Mouse (Mus musculus): ENCODE results near the gene Nfkb2. TPM values are rescaled to one million over a fixed set of nuclear protein-coding genes. Genes with fewer than 3 reads are reported as not detected.

Gene Nfkb2
- total RNA-seq (2014; rRNA removed) = 2.2 TPM in 2 replicates
- 1.2 and 1.3 TPM in 2 replicates for polyA plus RNA-seq (2015; fragmentation: Nextera tagmentation; extraction: Ambion mirVana)

- DNase-seq = peak; percentile 81
- 1% methylated on average over 39 of the region's 39 CpGs for WGBS
- H3K4me3 ChIP-seq (ENCODE audit: low read depth, low read length) = peak within 1 kb of the TSS; percentile 48
- H3K27ac ChIP-seq (ENCODE audit: low read depth, low read length) = no peak within 1 kb of the TSS
- H3K27me3 ChIP-seq (ENCODE audit: insufficient read depth, low read length) = peaks cover 13% of the 10 kb centered on the region
- H3K4me2 ChIP-seq (ENCODE audit: low read depth) = peak within 1 kb of the TSS; percentile 79
- H3K4me1 ChIP-seq (ENCODE audit: insufficient read depth) = peaks cover 6% of the 10 kb centered on the region; the same call in 1 of the 2 replicates
- H3K9me3 ChIP-seq (ENCODE audit: low read length) = no peaks in the 10 kb centered on the region
- TF ChIP-seq CTCF (IDR thresholded peaks at IDR 0.05; ENCODE audit: low read depth) = peak; percentile 86
- peak within 1 kb of the TSS; percentile 46 for H3K9ac ChIP-seq
- peak; percentile 84 for ATAC-seq
- no peaks in the 10 kb centered on the region for H3K36me3 ChIP-seq (ENCODE audit: insufficient read depth)
Observed at GRCm38 (mm10) chr19:46304216-46304841, at the start of gene Nfkb2. Gene Nfkb2, plus strand, starts transcription at chr19:46304320.

GRCm38 (mm10) chr19:46264762-46265161, 39.4 kb upstream of the Nfkb2 start:
- ATAC-seq (no peak), DNase-seq (no peak)
- Histone ChIP-seq H3K4me1 (ENCODE audit: insufficient read depth) (no peaks in the 10 kb centered on the region), H3K9ac (no peak overlapping the region), H3K36me3 (ENCODE audit: insufficient read depth) (peaks cover 96% of the 10 kb centered on the region), H3K9me3 (ENCODE audit: low read length) (no peaks in the 10 kb centered on the region), H3K27ac (ENCODE audit: low read depth, low read length) (no peak overlapping the region), H3K4me2 (ENCODE audit: low read depth) (no peak overlapping the region), H3K27me3 (ENCODE audit: insufficient read depth, low read length) (no peaks in the 10 kb centered on the region), H3K4me3 (ENCODE audit: low read depth, low read length) (no peak overlapping the region)
- no peak for TF ChIP-seq CTCF (IDR thresholded peaks at IDR 0.05; ENCODE audit: low read depth)
- WGBS = 95% methylated on average over 7 of the region's 7 CpGs

GRCm38 (mm10) chr19:46275307-46275706, 28.8 kb upstream of the Nfkb2 start:
- Histone ChIP-seq H3K27me3 (ENCODE audit: insufficient read depth, low read length) (no peaks in the 10 kb centered on the region), H3K4me1 (ENCODE audit: insufficient read depth) (no peaks in the 10 kb centered on the region), H3K36me3 (ENCODE audit: insufficient read depth) (peaks cover 61% of the 10 kb centered on the region), H3K4me3 (ENCODE audit: low read depth, low read length) (no peak overlapping the region), H3K27ac (ENCODE audit: low read depth, low read length) (no peak overlapping the region), H3K9ac (no peak overlapping the region), H3K9me3 (ENCODE audit: low read length) (no peaks in the 10 kb centered on the region), H3K4me2 (ENCODE audit: low read depth) (no peak overlapping the region)
- TF ChIP-seq CTCF (IDR thresholded peaks at IDR 0.05; ENCODE audit: low read depth) = peak; percentile 37
- DNase-seq (no peak), ATAC-seq (no peak)

- H3K9me3 ChIP-seq (ENCODE audit: low read length) = no peaks in the 10 kb centered on the region
- DNase-seq (no peak), ATAC-seq (no peak)
- 94% methylated on average over 11 of the region's 11 CpGs for WGBS
- no peaks in the 10 kb centered on the region for H3K4me1 ChIP-seq (ENCODE audit: insufficient read depth)
- H3K27me3 ChIP-seq (ENCODE audit: insufficient read depth, low read length) = no peaks in the 10 kb centered on the region
- peak; percentile 36 for TF ChIP-seq CTCF (IDR thresholded peaks at IDR 0.05; ENCODE audit: low read depth)
- no peak overlapping the region for H3K9ac ChIP-seq
- H3K36me3 ChIP-seq (ENCODE audit: insufficient read depth) = peaks cover 79% of the 10 kb centered on the region
- no peak overlapping the region for H3K4me2 ChIP-seq (ENCODE audit: low read depth)
- no peak overlapping the region for H3K4me3 ChIP-seq (ENCODE audit: low read depth, low read length)
- H3K27ac ChIP-seq (ENCODE audit: low read depth, low read length) = no peak overlapping the region
Observed at GRCm38 (mm10) chr19:46282081-46282849, 21.9 kb upstream of the Nfkb2 start.

- Histone ChIP-seq H3K4me1 (ENCODE audit: insufficient read depth) (no peaks in the 10 kb centered on the region), H3K4me3 (ENCODE audit: low read depth, low read length) (no peak overlapping the region), H3K9me3 (ENCODE audit: low read length) (no peaks in the 10 kb centered on the region), H3K27me3 (ENCODE audit: insufficient read depth, low read length) (no peaks in the 10 kb centered on the region), H3K4me2 (ENCODE audit: low read depth) (no peak overlapping the region), H3K9ac (no peak overlapping the region), H3K36me3 (ENCODE audit: insufficient read depth) (peaks cover 69% of the 10 kb centered on the region), H3K27ac (ENCODE audit: low read depth, low read length) (no peak overlapping the region)
- no peak for TF ChIP-seq CTCF (IDR thresholded peaks at IDR 0.05; ENCODE audit: low read depth)
- ATAC-seq (no peak), DNase-seq (no peak)
- 96% methylated on average over 4 of the region's 4 CpGs for WGBS
Observed at GRCm38 (mm10) chr19:46284686-46285085, 19.4 kb upstream of the Nfkb2 start.

GRCm38 (mm10) chr19:46285631-46286030, 18.5 kb upstream of the Nfkb2 start:
- Histone ChIP-seq H3K9me3 (ENCODE audit: low read length) (no peaks in the 10 kb centered on the region), H3K9ac (no peak overlapping the region), H3K27me3 (ENCODE audit: insufficient read depth, low read length) (no peaks in the 10 kb centered on the region), H3K27ac (ENCODE audit: low read depth, low read length) (no peak overlapping the region), H3K36me3 (ENCODE audit: insufficient read depth) (peaks cover 59% of the 10 kb centered on the region), H3K4me1 (ENCODE audit: insufficient read depth) (no peaks in the 10 kb centered on the region), H3K4me3 (ENCODE audit: low read depth, low read length) (no peak overlapping the region), H3K4me2 (ENCODE audit: low read depth) (no peak overlapping the region)
- no peak for TF ChIP-seq CTCF (IDR thresholded peaks at IDR 0.05; ENCODE audit: low read depth)
- DNase-seq (no peak), ATAC-seq (no peak)
- WGBS = 87% methylated on average over 7 of the region's 7 CpGs

- 84% methylated on average over 6 of the region's 6 CpGs for WGBS
- peaks cover 56% of the 10 kb centered on the region for H3K36me3 ChIP-seq (ENCODE audit: insufficient read depth)
- no peak for ATAC-seq
Observed at GRCm38 (mm10) chr19:46286047-46286446, 18.1 kb upstream of the Nfkb2 start.

More at GRCm38 (mm10) chr19:46286047-46286446, 18.1 kb upstream of the Nfkb2 start:
- no peak overlapping the region for H3K9ac ChIP-seq
- H3K4me2 ChIP-seq (ENCODE audit: low read depth) = no peak overlapping the region
- no peak for TF ChIP-seq CTCF (IDR thresholded peaks at IDR 0.05; ENCODE audit: low read depth)
- no peaks in the 10 kb centered on the region for H3K4me1 ChIP-seq (ENCODE audit: insufficient read depth)
- no peaks in the 10 kb centered on the region for H3K27me3 ChIP-seq (ENCODE audit: insufficient read depth, low read length)
- H3K9me3 ChIP-seq (ENCODE audit: low read length) = no peaks in the 10 kb centered on the region
- peak; percentile 4 for DNase-seq
- H3K4me3 ChIP-seq (ENCODE audit: low read depth, low read length) = no peak overlapping the region
- no peak overlapping the region for H3K27ac ChIP-seq (ENCODE audit: low read depth, low read length)
